Mouse (Mus musculus) forebrain, embryonic 11.5 days (tissue): ENCODE measurements around the gene Mcat. TPM values are rescaled to one million over a fixed set of nuclear protein-coding genes. Genes with fewer than 3 reads are reported as not detected.

Experiments
- ATAC-seq: fragments of 200-750 bp; cut with Nextera tagmentation; replicated peaks from 2 replicates; pipeline ENCODE4 v1.8.0; 2017; ENCODE audit warnings: moderate TSS enrichment; ENCODE audit not compliant: low FRiP score
- DNase-seq: peaks from one replicate; pipeline ENCODE4 v3.0.0-alpha.2; 2017; ENCODE audit warnings: low spot score
- H3K27ac ChIP-seq: fragments of 300-500 bp; sonication (generic); 2 replicates; pipeline ENCODE4 v1.5.1; 2014; ENCODE audit warnings: low read depth, low read length
- H3K27me3 ChIP-seq: fragments of 300-500 bp; sonication (generic); 2 replicates; pipeline ENCODE4 v1.6.1; 2014; ENCODE audit warnings: mild to moderate bottlenecking, low read length, mixed read lengths; ENCODE audit not compliant: control insufficient read depth, insufficient read depth
- H3K36me3 ChIP-seq: fragments of 300-500 bp; sonication (generic); 2 replicates; pipeline ENCODE4 v1.6.1; 2014; ENCODE audit warnings: mild to moderate bottlenecking, low read length, moderate library complexity, mixed read lengths; ENCODE audit not compliant: control insufficient read depth, insufficient read depth
- H3K4me1 ChIP-seq: fragments of 300-500 bp; sonication (generic); replicated peaks from 2 replicates; pipeline ENCODE4 v1.6.1; 2014; ENCODE audit warnings: low read length, mixed read lengths; ENCODE audit not compliant: control insufficient read depth, insufficient read depth
- H3K4me2 ChIP-seq: fragments of 300-500 bp; sonication (generic); 2 replicates; pipeline ENCODE4 v1.6.1; 2014; ENCODE audit warnings: low read depth, mild to moderate bottlenecking, low read length, moderate library complexity, mixed read lengths; ENCODE audit not compliant: severe bottlenecking
- H3K4me3 ChIP-seq: fragments of 300-500 bp; sonication (generic); 2 replicates; pipeline ENCODE4 v1.5.1; 2014; ENCODE audit warnings: low read depth, low read length
- H3K9ac ChIP-seq: fragments of 300-500 bp; sonication (generic); 2 replicates; pipeline ENCODE4 v1.6.1; 2014; ENCODE audit warnings: low read length
- H3K9me3 ChIP-seq: fragments of 300-500 bp; sonication (generic); 2 replicates; pipeline ENCODE4 v1.6.1; 2016; ENCODE audit warnings: low read length, mixed read lengths; ENCODE audit not compliant: control insufficient read depth
- whole genome bisulfite sequencing: fragments of 180-500 bp; shearing (Covaris S2); extraction: QIAGEN DNeasy Blood & Tissue Kit; methylation state at CpG from one replicate; pipeline ENCODE4 v1.1.7; 2014; 5-methylcytosine and 5-hydroxymethylcytosine counted together
- microRNA-seq: library from miRNA; unstranded; fragments of <30 nt; microRNA quantifications from one replicate; pipeline ENCODE4, GENCODE M21; 2016; ENCODE audit not compliant: insufficient number of aligned reads
- polyA plus RNA-seq: library from polyadenylated mRNA; unstranded; fragments of >200 nt; fragmentation: Nextera tagmentation; extraction: Ambion mirVana; gene quantifications from 2 replicates; pipeline ENCODE4 v1.2.1, GENCODE M21; 2014

Gene Mcat
- polyA plus RNA-seq, 1 experiment from 2014 or later: 45.7 TPM

- H3K9ac ChIP-seq: no peak overlapping the region
- ATAC-seq (no peak), DNase-seq (no peak)
- 95% methylated on average over 10 of the region's 10 CpGs for WGBS
- no peak overlapping the region for H3K4me2 ChIP-seq
- no peaks in the 10 kb centered on the region; the same call in 1 of the 2 replicates for H3K36me3 ChIP-seq
- no peaks in the 10 kb centered on the region for H3K27me3 ChIP-seq
- no peaks in the 10 kb centered on the region for H3K9me3 ChIP-seq
- no peak overlapping the region for H3K4me3 ChIP-seq
- H3K4me1 ChIP-seq: no peaks in the 10 kb centered on the region
- no peak overlapping the region for H3K27ac ChIP-seq
These were observed 64.3 kb downstream of the Mcat start for GRCm38 (mm10) chr15:83499211-83499755.

- H3K4me3 ChIP-seq: no peak overlapping the region
- ATAC-seq (no peak), DNase-seq (no peak)
- no peaks in the 10 kb centered on the region; the same call in 1 of the 2 replicates for H3K36me3 ChIP-seq
- no peak overlapping the region for H3K9ac ChIP-seq
- H3K27ac ChIP-seq: no peak overlapping the region
- 93% methylated on average over 6 of the region's 6 CpGs for WGBS
- H3K9me3 ChIP-seq: no peaks in the 10 kb centered on the region
- no peak overlapping the region for H3K4me2 ChIP-seq
- no peaks in the 10 kb centered on the region for H3K4me1 ChIP-seq
- H3K27me3 ChIP-seq: no peaks in the 10 kb centered on the region
These were observed 66.3 kb downstream of the Mcat start for GRCm38 (mm10) chr15:83497299-83497698.

Small RNA genes lying within 50 kb of the gene (microRNA-seq; reads per million reads assigned to microRNA genes)
- gene Gm24575: not detected

Other genes starting within 250 kb of the Mcat start
- gene Arfgap3, start 213.5 kb downstream of the Mcat start, polyA plus RNA-seq: 31.3 and 35.0 TPM in 2 replicates
- 48.2 and 50.5 TPM in 2 replicates for gene Pacsin2, start 99.2 kb downstream of the Mcat start, polyA plus RNA-seq
- gene Ttll1, start 52.9 kb downstream of the Mcat start, polyA plus RNA-seq: 35.3 and 35.4 TPM in 2 replicates
- gene Bik, start 36.9 kb downstream of the Mcat start, polyA plus RNA-seq: 2.3 and 2.5 TPM in 2 replicates
- gene Tspo, start 195 bp downstream of the Mcat start, polyA plus RNA-seq: 28.4 and 33.0 TPM in 2 replicates
- gene Ttll12, start 31.4 kb upstream of the Mcat start, polyA plus RNA-seq: 51.8 and 59.5 TPM in 2 replicates
- gene Scube1, start 161.2 kb upstream of the Mcat start, polyA plus RNA-seq: 33.9 and 38.0 TPM in 2 replicates
- gene Mpped1, start 215.7 kb upstream of the Mcat start, polyA plus RNA-seq: 39.2 and 40.6 TPM in 2 replicates